Mouse (Mus musculus) layer of hippocampus, adult 8-10 months (tissue): ENCODE results near the gene Pcsk2. TPM values are rescaled to one million over a fixed set of nuclear protein-coding genes. Genes with fewer than 3 reads are reported as not detected.

Experiments used
- DNase-seq, 2 experiments: peaks; one replicate each; pipeline ENCODE4 v3.0.0; 2022; ENCODE audit warnings: low spot score in 2 of 2
- total RNA-seq, 4 experiments: library from RNA; stranded (reverse); gene quantifications; 2 replicates each; pipeline ENCODE4 v1.2.4; 2022

The Pcsk2 gene
- total RNA-seq, 4 experiments from 2014 or later = 156 to 176 (median 170) TPM

- no peak for DNase-seq
Observed at GRCm38 (mm10) chr2:143732501-143732900, 186.5 kb downstream of the Pcsk2 start.

GRCm38 (mm10) chr2:143735442-143735841, 189.5 kb downstream of the Pcsk2 start:
- DNase-seq = no peak

GRCm38 (mm10) chr2:143739475-143740226, 193.7 kb downstream of the Pcsk2 start:
- no peak for DNase-seq

- no peak for DNase-seq
Observed at GRCm38 (mm10) chr2:143742436-143742835, 196.5 kb downstream of the Pcsk2 start.

- no peak for DNase-seq
Observed at GRCm38 (mm10) chr2:143743081-143743480, 197.1 kb downstream of the Pcsk2 start.

- DNase-seq = peak; percentile 15 to 28
Observed at GRCm38 (mm10) chr2:143752051-143752788, 206.3 kb downstream of the Pcsk2 start.

- DNase-seq = peak in 1 of 2 experiments; percentile 52
Observed at GRCm38 (mm10) chr2:143776448-143776847, 230.5 kb downstream of the Pcsk2 start.

- DNase-seq = no peak
Observed at GRCm38 (mm10) chr2:143780310-143780709, 234.4 kb downstream of the Pcsk2 start.

GRCm38 (mm10) chr2:143789911-143790310, 244.0 kb downstream of the Pcsk2 start:
- no peak for DNase-seq

- peak; percentile 26 to 39 for DNase-seq
Observed at GRCm38 (mm10) chr2:143795858-143796257, 249.9 kb downstream of the Pcsk2 start.

GRCm38 (mm10) chr2:143796335-143797013, 250.5 kb downstream of the Pcsk2 start:
- no peak for DNase-seq

GRCm38 (mm10) chr2:143801097-143801496, 255.1 kb downstream of the Pcsk2 start:
- DNase-seq = no peak

- DNase-seq = no peak
Observed at GRCm38 (mm10) chr2:143806140-143806923, 260.4 kb downstream of the Pcsk2 start.

GRCm38 (mm10) chr2:143806924-143807664, 261.1 kb downstream of the Pcsk2 start:
- no peak for DNase-seq

- DNase-seq = no peak
Observed at GRCm38 (mm10) chr2:143808789-143809188, 262.8 kb downstream of the Pcsk2 start.

- no peak for DNase-seq
Observed at GRCm38 (mm10) chr2:143812262-143812661, 266.3 kb downstream of the Pcsk2 start.

GRCm38 (mm10) chr2:143813461-143813860, 267.5 kb downstream of the Pcsk2 start:
- DNase-seq = no peak

GRCm38 (mm10) chr2:143831645-143832044, 285.7 kb downstream of the Pcsk2 start:
- DNase-seq = no peak

- no peak for DNase-seq
Observed at GRCm38 (mm10) chr2:143832721-143833120, 286.8 kb downstream of the Pcsk2 start.

- no peak for DNase-seq
Observed at GRCm38 (mm10) chr2:143834082-143834481, 288.1 kb downstream of the Pcsk2 start.

- DNase-seq = no peak
Observed at GRCm38 (mm10) chr2:143835820-143836219, 289.9 kb downstream of the Pcsk2 start.
